Mouse (Mus musculus): ENCODE data around the gene Mitd1. TPM values are rescaled to one million over a fixed set of nuclear protein-coding genes. Genes with fewer than 3 reads are reported as not detected.

Mitd1 gene
- polyA plus RNA-seq (2016; fragmentation: Nextera tagmentation; extraction: Ambion mirVana): 22.4 and 22.7 TPM in 2 replicates

DNA sequence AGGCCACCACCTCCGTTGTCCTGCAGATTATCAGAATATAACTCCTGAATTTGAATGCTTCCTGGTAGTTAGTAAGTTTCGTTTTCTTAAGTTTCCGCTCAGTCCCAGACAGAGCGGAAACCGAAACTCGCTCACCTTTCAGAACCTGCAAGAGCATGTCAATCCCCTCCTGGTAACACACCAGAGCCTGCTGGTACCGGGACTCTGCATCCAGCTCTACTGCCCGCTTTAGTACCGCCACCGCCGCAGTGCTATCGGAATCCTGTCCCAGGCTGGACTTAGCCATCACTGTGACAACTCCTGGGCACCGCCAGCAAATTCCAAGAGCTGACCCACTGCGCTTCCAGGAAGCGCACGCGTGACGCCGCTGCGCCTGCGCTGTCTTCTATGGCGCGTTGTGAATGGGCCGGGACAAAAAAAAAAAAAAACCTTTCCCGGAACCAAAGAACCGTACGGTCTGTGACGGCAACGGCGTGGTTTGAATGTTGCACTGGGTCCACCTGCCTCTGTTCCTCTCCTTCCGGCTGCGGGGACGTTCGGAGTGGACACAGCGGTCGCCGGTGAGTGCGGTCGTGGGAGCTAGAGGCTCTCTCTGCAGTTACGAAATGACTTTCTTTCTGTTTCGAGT, at the start of gene Mitd1, which contains the start of gene Mrpl30:
Mitd1 (minus strand) TSS at position 387 of the 628 bp plus-strand sequence.
Mrpl30 (plus strand) TSS at position 453 of the 628 bp plus-strand sequence.
- peak within 1 kb of the TSS; percentile 78 for H3K4me3 ChIP-seq
- H3K36me3 ChIP-seq: peaks cover 17% of the 10 kb centered on the region
- WGBS: under 1% methylated on average over 41 of the region's 41 CpGs
- peak within 1 kb of the TSS; percentile 81 for H3K27ac ChIP-seq
- H3K4me1 ChIP-seq: peaks cover 16% of the 10 kb centered on the region
- DNase-seq (ENCODE audit: low spot score): peak; percentile 90
- H3K9me3 ChIP-seq (replicated peaks): no peaks in the 10 kb centered on the region
- H3K27me3 ChIP-seq (ENCODE audit: low read depth, poor library complexity, severe bottlenecking): no peaks in the 10 kb centered on the region

DNA sequence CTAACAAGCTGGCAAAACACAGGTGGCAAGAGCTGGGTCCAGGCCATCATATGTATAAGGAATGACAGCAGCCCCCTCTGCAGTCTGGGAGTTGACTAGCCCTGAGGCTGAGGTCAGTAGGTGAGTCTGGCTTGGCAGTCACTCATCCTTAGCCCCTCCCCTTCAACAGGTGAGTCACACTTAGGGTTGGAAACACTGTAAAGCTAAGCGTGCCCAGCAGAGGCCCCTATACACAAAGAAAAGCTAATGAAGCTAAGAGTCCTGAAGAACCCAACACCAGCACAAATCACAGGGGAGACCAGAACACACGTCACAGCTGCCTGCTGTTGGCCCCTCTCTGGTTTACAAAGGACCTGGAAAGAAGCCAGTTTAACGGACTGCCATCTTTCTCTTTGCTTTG, 41.6 kb upstream of the Mitd1 start:
- WGBS: 23% methylated on average over 3 of the region's 3 CpGs
- no peak for DNase-seq (ENCODE audit: low spot score)
- no peaks in the 10 kb centered on the region for H3K36me3 ChIP-seq

DNA sequence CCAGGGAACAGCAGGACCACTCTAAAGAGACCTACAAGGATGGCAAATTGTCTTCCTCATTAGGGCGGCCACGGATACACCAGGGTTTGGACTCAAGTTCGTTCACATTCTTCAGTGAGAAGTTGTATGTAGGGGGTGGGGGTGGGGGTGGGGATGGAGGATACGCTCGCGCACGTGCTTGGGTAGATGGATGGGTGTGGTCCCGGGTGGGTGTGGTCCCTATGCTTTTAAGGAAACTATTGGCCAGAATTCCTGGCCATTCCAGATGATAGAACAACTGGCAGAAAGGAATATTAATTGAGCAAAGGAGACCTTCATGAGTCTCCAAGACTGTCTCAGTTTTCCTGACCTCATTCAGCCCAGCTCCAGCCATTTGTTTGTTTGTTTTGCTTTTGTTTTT, 35.8 kb upstream of the Mitd1 start:
- Histone ChIP-seq H3K4me3 (no peak overlapping the region), H3K9me3 (replicated peaks) (no peaks in the 10 kb centered on the region), H3K27ac (no peak overlapping the region), H3K27me3 (ENCODE audit: low read depth, poor library complexity, severe bottlenecking) (no peaks in the 10 kb centered on the region), H3K36me3 (no peaks in the 10 kb centered on the region), H3K4me1 (0 out of 2 replicates have a peak, but pooled peaks cover 8% of the 10 kb centered on the region)
- no peak for DNase-seq (ENCODE audit: low spot score)
- WGBS: 80% methylated on average over 8 of the region's 8 CpGs

More for the DNA sequence above, 41.6 kb upstream of the Mitd1 start:
- Histone ChIP-seq H3K27me3 (ENCODE audit: low read depth, poor library complexity, severe bottlenecking) (no peaks in the 10 kb centered on the region), H3K4me1 (no peaks in the 10 kb centered on the region), H3K27ac (no peak overlapping the region), H3K9me3 (replicated peaks) (no peaks in the 10 kb centered on the region), H3K4me3 (no peak overlapping the region)

DNA sequence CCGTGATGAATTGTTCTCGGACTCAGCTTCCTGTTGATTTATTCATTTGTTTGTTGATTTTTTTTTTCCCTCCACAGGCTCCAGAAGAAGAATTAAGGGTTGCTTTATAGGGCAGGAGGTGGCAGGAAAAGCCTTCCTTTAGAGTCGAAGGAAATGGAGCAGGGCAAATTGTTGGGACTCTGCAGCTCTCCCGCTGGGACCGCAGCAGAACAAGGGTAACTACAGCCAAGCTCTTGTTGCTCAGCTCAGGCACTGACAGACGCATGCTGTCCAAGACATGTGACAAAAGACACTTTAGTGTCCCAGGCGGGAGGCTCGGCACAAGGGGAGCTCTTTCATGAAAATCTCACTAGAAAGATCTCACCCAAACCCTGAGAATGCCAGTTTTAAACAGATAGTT, 32.3 kb upstream of the Mitd1 start:
- Histone ChIP-seq H3K4me1 (0 out of 2 replicates have a peak, but pooled peaks cover 8% of the 10 kb centered on the region), H3K27me3 (ENCODE audit: low read depth, poor library complexity, severe bottlenecking) (no peaks in the 10 kb centered on the region), H3K36me3 (no peaks in the 10 kb centered on the region), H3K27ac (no peak overlapping the region), H3K4me3 (no peak overlapping the region), H3K9me3 (replicated peaks) (no peaks in the 10 kb centered on the region)
- 65% methylated on average over 8 of the region's 8 CpGs for WGBS
- DNase-seq (ENCODE audit: low spot score): no peak

DNA sequence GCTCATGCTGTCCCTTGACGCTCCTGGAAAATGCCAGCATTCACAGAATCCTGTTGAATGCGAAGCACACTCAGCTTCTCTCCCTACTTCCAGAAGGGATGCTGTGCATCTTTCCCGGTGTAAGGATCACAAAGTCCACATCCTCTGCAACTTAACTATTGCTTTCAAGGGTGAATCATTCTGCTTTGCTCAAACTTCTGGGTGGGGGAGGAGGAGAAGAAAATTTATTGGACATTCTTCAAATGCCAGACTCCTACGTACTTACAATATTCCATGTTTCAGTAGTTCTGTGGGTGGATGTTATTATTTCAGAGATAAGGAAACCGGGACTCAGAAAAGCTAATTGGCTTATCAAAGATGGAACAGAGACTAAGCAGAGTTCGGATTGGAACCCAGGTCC, 27.9 kb upstream of the Mitd1 start:
- Histone ChIP-seq H3K9me3 (replicated peaks) (no peaks in the 10 kb centered on the region), H3K4me3 (no peak overlapping the region), H3K27ac (no peak overlapping the region), H3K4me1 (peaks cover 10% of the 10 kb centered on the region; the same call in 1 of the 2 replicates), H3K36me3 (no peaks in the 10 kb centered on the region), H3K27me3 (ENCODE audit: low read depth, poor library complexity, severe bottlenecking) (no peaks in the 10 kb centered on the region)
- DNase-seq (ENCODE audit: low spot score): no peak
- 79% methylated on average over 6 of the region's 6 CpGs for WGBS

DNA sequence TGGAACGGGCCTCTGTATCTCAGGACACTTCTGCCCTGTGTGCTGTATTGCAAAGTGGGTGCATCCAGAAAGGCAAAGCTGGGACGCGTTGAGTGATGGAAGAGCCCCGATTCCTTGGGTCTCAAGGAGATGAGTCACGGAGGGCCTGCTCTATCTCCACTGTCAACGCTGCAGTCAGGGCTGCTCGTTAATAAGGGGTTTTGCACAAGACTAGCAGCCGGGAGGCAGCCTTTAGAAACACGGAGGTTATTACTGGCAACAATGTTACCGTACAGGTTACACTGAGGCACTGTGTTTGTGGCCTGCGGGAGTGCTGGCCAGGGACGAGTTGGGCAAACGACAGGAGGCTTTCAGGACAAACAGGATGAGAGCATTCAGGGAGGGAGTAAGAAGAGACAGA, 27.5 kb upstream of the Mitd1 start:
- no peaks in the 10 kb centered on the region for H3K27me3 ChIP-seq (ENCODE audit: low read depth, poor library complexity, severe bottlenecking)
- no peak overlapping the region for H3K4me3 ChIP-seq
- WGBS: 69% methylated on average over 13 of the region's 13 CpGs
- peaks cover 8% of the 10 kb centered on the region; the same call in 1 of the 2 replicates for H3K4me1 ChIP-seq
- no peaks in the 10 kb centered on the region for H3K36me3 ChIP-seq
- no peaks in the 10 kb centered on the region for H3K9me3 ChIP-seq (replicated peaks)
- DNase-seq (ENCODE audit: low spot score): no peak
- no peak overlapping the region for H3K27ac ChIP-seq

DNA sequence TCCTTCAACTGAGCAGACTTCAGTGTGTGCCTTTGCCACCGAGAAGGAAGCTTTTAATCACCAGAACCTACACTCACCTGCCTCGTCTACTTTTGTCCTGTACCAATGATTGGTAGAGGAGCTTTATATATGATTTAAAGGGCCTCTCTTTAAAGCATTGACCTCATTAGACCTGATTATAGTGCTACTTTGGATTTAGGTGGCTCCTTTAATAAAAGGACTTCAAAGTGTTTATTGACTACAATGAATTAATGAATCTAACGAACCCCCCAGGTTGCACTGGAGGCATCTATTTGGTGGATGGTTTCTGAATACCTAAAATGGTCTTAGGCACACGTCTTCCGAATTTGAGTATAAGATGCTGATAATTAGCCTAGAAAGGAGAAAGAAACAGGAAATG, 26.2 kb upstream of the Mitd1 start, which contains the start of gene Lyg2:
Lyg2 (minus strand) TSS at position 101 of the 400 bp plus-strand sequence.
- no peak within 1 kb of the TSS for H3K27ac ChIP-seq
- H3K4me3 ChIP-seq: no peak within 1 kb of the TSS
- 78% methylated on average over 5 of the region's 5 CpGs for WGBS
- no peaks in the 10 kb centered on the region for H3K9me3 ChIP-seq (replicated peaks)
- peaks cover 2% of the 10 kb centered on the region; the same call in 1 of the 2 replicates for H3K4me1 ChIP-seq
- H3K36me3 ChIP-seq: no peaks in the 10 kb centered on the region
- DNase-seq (ENCODE audit: low spot score): no peak
- H3K27me3 ChIP-seq (ENCODE audit: low read depth, poor library complexity, severe bottlenecking): no peaks in the 10 kb centered on the region

DNA sequence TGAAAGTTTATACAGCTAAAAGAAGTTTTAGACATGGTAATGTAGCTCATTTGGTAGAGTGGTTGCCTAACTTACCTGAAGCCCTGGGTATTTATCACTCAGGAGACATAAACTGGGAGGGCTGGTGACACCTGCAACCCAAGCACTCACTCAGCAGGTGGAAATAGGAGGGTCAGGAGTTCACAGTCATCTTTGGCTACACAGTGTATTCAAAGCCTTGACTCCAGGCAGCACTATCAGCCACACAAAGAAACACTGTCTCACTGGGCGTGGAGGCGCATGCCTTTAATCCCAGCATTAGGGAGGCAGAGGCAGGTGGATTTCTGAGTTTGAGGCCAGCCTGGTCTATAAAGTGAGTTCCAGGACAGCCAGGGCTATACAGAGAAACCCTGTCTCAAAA, 22.5 kb upstream of the Mitd1 start:
- DNase-seq (ENCODE audit: low spot score): no peak
- H3K36me3 ChIP-seq: no peaks in the 10 kb centered on the region
- WGBS: 79% methylated on average over 2 of the region's 2 CpGs
- no peaks in the 10 kb centered on the region for H3K27me3 ChIP-seq (ENCODE audit: low read depth, poor library complexity, severe bottlenecking)
- peaks cover 2% of the 10 kb centered on the region; the same call in 1 of the 2 replicates for H3K4me1 ChIP-seq
- H3K9me3 ChIP-seq (replicated peaks): no peaks in the 10 kb centered on the region
- H3K4me3 ChIP-seq: no peak overlapping the region
- no peak overlapping the region for H3K27ac ChIP-seq

DNA sequence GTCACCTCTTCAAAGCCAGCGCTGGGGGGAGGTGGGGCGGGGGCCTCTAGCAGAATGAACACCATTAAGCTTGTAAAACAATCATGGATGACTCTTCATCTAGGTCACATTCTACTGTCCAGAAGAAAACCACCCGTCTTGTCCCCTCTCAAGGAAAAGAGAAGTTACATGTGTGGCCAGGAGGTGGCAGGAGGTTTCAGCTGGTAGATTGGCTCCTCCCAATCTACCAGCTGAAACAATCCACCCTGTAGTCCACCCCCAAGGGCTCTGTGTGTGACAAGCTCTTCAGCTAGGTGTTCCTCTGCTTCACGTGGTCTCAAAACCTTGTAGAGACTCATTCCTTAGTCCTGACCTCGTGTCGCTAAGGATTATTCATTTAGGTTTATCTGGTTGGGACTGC, 13.0 kb upstream of the Mitd1 start:
- H3K4me1 ChIP-seq: no peaks in the 10 kb centered on the region
- DNase-seq (ENCODE audit: low spot score): no peak

DNA sequence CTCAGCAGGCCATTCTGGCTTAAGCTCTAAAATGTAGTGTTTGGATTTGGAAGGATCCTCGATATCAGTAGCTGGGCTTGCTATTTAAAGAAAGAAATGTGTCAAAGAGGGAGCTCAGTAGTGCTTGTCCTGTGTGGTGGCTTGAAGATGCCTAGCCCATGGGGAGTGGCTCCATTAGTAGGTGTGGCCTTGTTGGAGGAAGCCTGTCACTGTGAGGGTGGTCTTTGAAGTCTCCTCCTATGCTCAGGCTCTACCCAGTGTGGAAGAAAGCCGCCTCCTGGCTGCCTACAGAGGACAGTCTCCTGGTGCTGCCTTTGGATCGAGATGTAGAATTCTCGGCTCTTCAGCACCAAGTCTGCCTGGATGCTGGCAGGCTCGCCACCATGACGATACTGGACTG, 10.1 kb upstream of the Mitd1 start:
- 47% methylated on average over 6 of the region's 6 CpGs for WGBS
- Histone ChIP-seq H3K4me1 (no peaks in the 10 kb centered on the region), H3K36me3 (peaks cover 53% of the 10 kb centered on the region)

More for the DNA sequence above, 13.0 kb upstream of the Mitd1 start:
- Histone ChIP-seq H3K27ac (no peak overlapping the region), H3K27me3 (ENCODE audit: low read depth, poor library complexity, severe bottlenecking) (no peaks in the 10 kb centered on the region), H3K4me3 (no peak overlapping the region), H3K9me3 (replicated peaks) (no peaks in the 10 kb centered on the region), H3K36me3 (peaks cover 24% of the 10 kb centered on the region)
- WGBS: 41% methylated on average over 6 of the region's 6 CpGs

DNA sequence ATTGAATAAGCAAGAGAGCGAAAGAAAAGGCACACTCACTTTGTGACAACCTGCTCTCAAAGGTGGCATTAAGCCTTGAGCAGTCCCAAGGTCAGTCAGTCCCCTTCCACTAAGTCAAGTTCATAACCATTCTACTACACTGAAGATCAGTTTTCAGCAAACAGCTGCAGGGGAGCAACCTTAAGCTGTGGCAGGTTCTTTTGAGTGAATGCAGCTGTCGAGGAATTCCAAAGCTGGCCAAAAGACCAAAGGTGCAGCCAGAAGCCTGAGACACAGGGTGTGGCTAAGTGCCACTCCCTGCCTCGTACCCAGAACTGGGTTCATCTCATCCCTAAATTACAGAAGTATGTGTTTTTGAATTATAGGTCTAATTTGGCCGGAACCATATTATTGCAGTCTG, 9.6 kb upstream of the Mitd1 start:
- no peaks in the 10 kb centered on the region for H3K27me3 ChIP-seq (ENCODE audit: low read depth, poor library complexity, severe bottlenecking)
- H3K36me3 ChIP-seq: peaks cover 58% of the 10 kb centered on the region
- 79% methylated on average over 4 of the region's 4 CpGs for whole genome bisulfite sequencing
- no peaks in the 10 kb centered on the region for H3K4me1 ChIP-seq
- H3K27ac ChIP-seq: no peak overlapping the region
- no peaks in the 10 kb centered on the region for H3K9me3 ChIP-seq (replicated peaks)
- no peak for DNase-seq (ENCODE audit: low spot score)
- H3K4me3 ChIP-seq: no peak overlapping the region

More for the DNA sequence above, 10.1 kb upstream of the Mitd1 start:
- no peak for DNase-seq (ENCODE audit: low spot score)
- Histone ChIP-seq H3K27ac (no peak overlapping the region), H3K27me3 (ENCODE audit: low read depth, poor library complexity, severe bottlenecking) (no peaks in the 10 kb centered on the region), H3K9me3 (replicated peaks) (no peaks in the 10 kb centered on the region), H3K4me3 (no peak overlapping the region)

DNA sequence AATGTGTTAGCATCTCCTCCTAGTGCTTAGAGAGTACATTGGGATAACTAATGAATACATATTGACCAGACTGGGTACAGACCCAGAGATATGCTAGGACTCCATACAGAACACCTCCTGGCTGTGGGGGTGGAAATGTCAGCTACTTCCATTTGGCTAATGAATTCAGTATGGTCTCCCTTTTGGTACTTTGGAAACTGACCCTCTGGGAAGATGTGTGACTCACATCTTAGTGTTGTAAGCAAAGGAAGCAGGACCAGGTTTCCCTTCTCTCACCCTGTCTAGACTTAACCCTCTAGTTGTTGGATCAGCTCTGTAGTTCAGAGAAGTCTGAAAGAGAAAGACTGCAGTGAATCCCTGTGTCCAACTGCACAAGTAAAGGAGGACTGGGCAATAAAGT, 4.4 kb upstream of the Mitd1 start:
- Histone ChIP-seq H3K4me1 (peaks cover 10% of the 10 kb centered on the region), H3K36me3 (peaks cover 62% of the 10 kb centered on the region), H3K27ac (no peak overlapping the region), H3K9me3 (replicated peaks) (no peaks in the 10 kb centered on the region), H3K4me3 (no peak overlapping the region), H3K27me3 (ENCODE audit: low read depth, poor library complexity, severe bottlenecking) (no peaks in the 10 kb centered on the region)
- no peak for DNase-seq (ENCODE audit: low spot score)

DNA sequence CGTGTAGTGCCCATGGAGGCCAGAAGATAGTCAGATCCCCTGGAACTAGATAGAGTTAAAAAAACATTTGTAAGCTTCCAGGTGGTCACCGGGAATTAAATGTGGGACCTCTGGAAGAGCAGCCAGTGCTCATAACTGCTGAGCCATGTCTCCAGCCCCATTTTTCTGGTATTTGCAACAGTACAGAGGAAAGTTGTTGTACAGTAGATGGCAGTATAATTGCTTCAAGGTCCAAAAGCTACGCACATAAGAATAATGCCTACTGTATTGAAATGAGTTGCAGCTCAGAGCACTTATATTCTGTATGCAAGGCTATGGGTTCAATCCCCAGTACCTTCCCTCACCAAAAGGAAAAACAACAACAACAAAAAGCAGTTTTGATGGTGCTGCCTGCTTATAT, 1.2 kb upstream of the Mitd1 start:
- 86% methylated on average over 3 of the region's 3 CpGs for WGBS
- Histone ChIP-seq H3K27me3 (ENCODE audit: low read depth, poor library complexity, severe bottlenecking) (no peaks in the 10 kb centered on the region), H3K4me1 (peaks cover 16% of the 10 kb centered on the region), H3K4me3 (peak overlapping the region; percentile 78), H3K27ac (no peak overlapping the region), H3K36me3 (peaks cover 30% of the 10 kb centered on the region), H3K9me3 (replicated peaks) (no peaks in the 10 kb centered on the region)
- DNase-seq (ENCODE audit: low spot score): no peak

Data from limb, embryonic 10.5 days (tissue).